Mouse (Mus musculus) splenic B cell, adult 2 months (primary cell): ENCODE measurements around the gene Zcchc9.
"Not testable (repeated sequence)": the region's sequence is repeated elsewhere in the genome, so short reads cannot be mapped to it uniquely, and the experiment has no call there.

Experiments used
- DNase-seq: peaks from one replicate; pipeline ENCODE4 v3.0.0-alpha.2; 2011; ENCODE audit warnings: low read depth, low spot score
- H3K27me3 ChIP-seq: 2 replicates; pipeline ENCODE4 v1.6.1; 2012; ENCODE audit warnings: mild to moderate bottlenecking, low read length, moderate library complexity, mixed read lengths; ENCODE audit not compliant: control insufficient read depth, poor library complexity, insufficient read depth, severe bottlenecking
- H3K36me3 ChIP-seq: 2 replicates; pipeline ENCODE4 v1.6.1; 2012; ENCODE audit warnings: mild to moderate bottlenecking, low read length, moderate library complexity, mixed read lengths; ENCODE audit not compliant: control insufficient read depth, poor library complexity, insufficient read depth, severe bottlenecking

The Zcchc9 gene

DNA sequence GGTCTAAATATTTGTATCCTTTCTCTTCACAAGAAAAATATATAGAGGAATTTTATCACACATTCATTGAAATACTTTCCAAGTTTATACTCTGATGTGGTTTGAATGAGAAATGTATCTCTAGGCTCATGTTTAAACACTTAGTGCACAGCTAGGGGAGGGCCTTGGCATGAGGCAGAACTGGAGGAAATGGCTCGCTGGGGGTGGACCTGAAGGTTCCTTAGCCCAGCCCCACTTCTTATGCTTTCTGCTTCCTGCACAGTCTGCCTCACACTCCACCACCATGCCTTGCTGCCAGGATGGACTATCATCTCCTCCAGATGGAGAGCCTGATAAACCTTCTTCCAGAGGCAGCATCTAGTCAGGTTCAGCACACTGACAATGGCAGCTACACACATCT is 15.5 kb downstream of the Zcchc9 start:
- no peak for DNase-seq
- Histone ChIP-seq H3K27me3 (no peaks in the 10 kb centered on the region), H3K36me3 (peaks cover 3% of the 10 kb centered on the region; the same call in 1 of the 2 replicates)

- Histone ChIP-seq H3K27me3 (no peaks in the 10 kb centered on the region), H3K36me3 (no peaks in the 10 kb centered on the region)
- DNase-seq: no peak
These were observed 27.6 kb downstream of the Zcchc9 start for GRCm38 (mm10) chr13:91779892-91780291.

DNA sequence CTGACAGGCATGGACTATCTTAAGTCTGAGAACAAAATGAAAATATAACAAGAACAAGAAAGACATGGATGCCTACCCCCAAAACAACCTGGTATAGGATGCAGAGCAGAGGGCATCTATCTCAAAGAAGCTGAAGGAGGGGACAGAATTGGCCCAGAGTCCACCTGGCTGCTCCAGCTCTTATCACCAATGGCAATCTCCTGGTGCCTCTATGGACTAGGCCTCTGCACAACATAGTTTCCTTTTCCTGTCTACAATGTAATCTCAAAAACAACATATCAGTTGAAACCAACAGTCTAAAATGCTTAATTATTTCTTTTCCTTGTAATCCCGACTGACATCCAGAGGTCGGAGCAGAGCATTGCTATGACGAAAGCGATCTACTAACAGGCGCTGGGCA is 29.4 kb downstream of the Zcchc9 start:
- no peak for DNase-seq
- H3K36me3 ChIP-seq: no peaks in the 10 kb centered on the region
- no peaks in the 10 kb centered on the region for H3K27me3 ChIP-seq

DNA sequence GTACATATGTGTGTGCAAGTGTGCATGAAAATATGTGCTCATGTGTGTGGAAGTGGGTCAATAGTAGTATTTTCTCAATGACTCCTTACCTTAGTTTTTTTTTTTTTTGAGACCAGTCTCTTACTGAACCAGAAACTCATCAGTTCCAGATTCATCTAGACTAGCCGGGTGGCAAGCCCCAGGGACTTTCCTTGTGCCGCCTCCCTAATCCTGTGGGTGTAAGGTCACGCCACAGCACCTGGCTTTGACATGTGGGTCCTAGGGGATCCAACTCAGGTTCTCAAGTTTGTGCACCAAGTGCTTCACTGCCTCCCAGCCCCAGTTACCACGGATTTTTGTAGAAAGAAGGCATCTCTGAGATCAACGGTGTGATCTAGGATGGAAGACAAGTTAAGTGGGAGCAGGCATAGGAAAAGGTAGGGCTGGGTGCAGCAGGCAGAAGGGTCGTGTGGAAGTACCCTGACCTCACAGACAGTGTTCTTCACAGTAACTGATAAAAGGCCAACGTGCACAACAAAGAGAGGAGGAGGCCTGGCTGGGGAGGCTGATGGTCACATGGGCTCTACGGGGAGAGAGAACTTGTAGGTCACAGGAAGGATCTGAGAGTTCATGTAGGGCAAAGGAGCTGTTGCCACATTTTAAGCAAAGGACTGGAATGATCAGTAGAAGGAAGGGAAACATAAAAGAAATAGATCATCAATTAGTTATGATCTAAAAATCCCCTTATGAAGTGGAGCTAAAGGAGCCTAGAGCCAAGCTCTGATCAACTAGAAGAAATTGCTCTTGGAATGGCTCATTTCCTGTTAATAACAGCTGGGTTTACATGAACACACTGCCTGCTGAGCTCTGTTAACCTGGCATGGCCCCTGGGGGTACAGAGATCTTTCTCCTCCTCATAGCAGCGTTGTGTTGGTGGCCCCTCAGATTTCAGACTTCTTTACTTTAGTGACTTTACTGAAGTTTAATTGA is 38.5 kb downstream of the Zcchc9 start:
- DNase-seq: no peak

DNA sequence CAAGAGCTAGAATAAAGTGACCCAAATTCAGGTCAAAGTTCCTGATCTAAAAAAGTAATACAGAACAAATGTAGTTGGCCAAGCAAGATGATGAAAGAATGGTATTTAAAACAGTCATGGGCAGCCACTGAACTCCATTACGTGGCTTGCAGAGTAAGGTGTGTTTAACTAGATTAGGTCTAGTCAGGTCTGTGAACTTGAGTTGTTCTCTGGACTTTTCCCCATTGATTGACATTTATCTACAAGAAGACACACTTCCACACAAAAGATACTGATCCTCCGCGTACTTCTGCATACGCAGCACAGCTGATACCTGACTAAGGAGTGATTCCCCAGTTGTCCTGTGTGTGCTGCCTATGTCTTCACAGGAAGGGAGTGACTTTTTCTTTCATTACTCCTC is 41.9 kb downstream of the Zcchc9 start:
- DNase-seq: no peak
- no peaks in the 10 kb centered on the region for H3K36me3 ChIP-seq

More for the DNA sequence above, 38.5 kb downstream of the Zcchc9 start:
- H3K36me3 ChIP-seq: no peaks in the 10 kb centered on the region
- no peaks in the 10 kb centered on the region for H3K27me3 ChIP-seq

GRCm38 (mm10) chr13:91763654-91764053 is 43.9 kb downstream of the Zcchc9 start:
- not testable (repeated sequence) for H3K27me3 ChIP-seq, DNase-seq, H3K36me3 ChIP-seq

More for the DNA sequence above, 41.9 kb downstream of the Zcchc9 start:
- H3K27me3 ChIP-seq: no peaks in the 10 kb centered on the region

DNA sequence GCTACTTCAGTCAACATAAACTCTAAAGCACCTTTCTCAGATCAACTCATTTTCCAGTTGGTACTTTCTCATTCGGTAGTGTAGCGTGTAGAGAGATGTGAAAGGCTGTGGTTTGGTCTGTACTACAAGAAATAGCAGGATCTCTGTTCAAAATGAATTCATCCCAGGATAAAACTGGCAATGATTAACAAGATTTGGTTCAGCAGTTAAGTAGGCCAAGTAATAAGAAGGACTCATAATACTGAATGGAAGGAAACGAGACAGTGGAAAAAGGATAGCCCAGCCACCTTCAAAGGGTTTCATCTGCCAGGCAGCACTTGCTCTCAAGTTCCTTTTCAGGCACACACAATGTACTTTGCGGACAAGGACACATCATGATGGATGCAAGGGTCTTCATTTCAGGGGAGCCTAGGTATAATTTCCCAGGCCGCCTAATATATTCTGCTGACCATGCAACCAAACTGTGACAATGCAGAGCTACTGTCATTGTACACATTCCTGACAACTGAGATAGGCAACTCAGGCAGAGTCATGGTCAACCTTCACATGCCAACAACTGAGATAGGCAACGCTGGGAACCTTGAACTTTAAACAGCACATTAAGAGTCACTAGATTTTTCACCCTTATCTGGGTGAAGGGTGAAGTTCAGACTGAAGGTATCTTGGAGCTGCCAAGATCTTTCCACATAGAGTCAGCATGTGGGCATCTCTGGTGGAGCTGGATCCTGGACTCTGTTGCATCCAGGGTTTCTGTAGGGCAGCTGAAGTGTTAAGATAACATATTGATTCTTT is 45.7 kb downstream of the Zcchc9 start:
- H3K36me3 ChIP-seq: no peaks in the 10 kb centered on the region
- H3K27me3 ChIP-seq: no peaks in the 10 kb centered on the region
- no peak for DNase-seq

DNA sequence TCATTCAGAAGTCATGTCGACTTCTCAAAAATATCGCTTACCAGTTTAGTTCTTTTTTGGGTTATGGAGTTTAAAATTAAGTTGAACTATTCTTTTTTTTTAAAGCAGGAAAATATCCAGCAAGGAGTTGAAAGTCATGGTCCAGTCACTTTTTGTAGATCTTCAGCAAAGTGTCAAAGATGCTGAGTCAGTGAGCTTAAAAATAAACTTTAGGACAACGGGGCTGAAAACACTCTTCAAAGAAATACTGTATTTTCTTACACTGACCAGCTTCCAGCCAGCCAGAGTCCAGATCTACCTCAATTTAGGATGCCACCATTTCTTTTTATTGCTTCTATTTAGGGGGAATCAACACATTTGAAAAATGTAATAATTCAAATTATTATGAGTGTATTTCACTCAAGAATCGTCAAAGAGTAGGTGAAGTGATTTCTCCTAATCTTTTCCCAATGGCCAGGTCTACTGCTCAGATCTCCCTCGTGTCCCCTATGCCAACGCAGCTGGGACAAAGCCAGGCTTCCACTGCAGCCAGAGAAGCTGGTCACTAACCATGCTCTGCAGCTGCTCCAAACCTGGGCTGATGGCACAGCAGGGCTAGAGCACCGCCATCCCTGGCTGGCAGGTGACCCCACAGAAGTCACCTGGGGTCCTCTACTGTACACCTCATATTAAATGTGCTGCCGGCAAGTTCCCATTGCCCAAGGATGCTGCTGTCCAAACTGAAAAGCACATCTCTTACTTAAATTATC is 47.0 kb downstream of the Zcchc9 start:
- no peak for DNase-seq
- Histone ChIP-seq H3K36me3 (no peaks in the 10 kb centered on the region), H3K27me3 (no peaks in the 10 kb centered on the region)

GRCm38 (mm10) chr13:91759791-91760190 is 47.7 kb downstream of the Zcchc9 start:
- no peak for DNase-seq
- H3K36me3 ChIP-seq: no peaks in the 10 kb centered on the region
- H3K27me3 ChIP-seq: no peaks in the 10 kb centered on the region

GRCm38 (mm10) chr13:91758316-91759048 is 49.0 kb downstream of the Zcchc9 start:
- no peak for DNase-seq
- Histone ChIP-seq H3K36me3 (no peaks in the 10 kb centered on the region), H3K27me3 (no peaks in the 10 kb centered on the region)

GRCm38 (mm10) chr13:91756230-91756629 is 51.3 kb downstream of the Zcchc9 start:
- H3K36me3 ChIP-seq: no peaks in the 10 kb centered on the region
- H3K27me3 ChIP-seq: no peaks in the 10 kb centered on the region
- no peak for DNase-seq

- no peaks in the 10 kb centered on the region for H3K27me3 ChIP-seq
- no peak for DNase-seq
- no peaks in the 10 kb centered on the region for H3K36me3 ChIP-seq
These were observed 52.7 kb downstream of the Zcchc9 start for GRCm38 (mm10) chr13:91754762-91755161.

- DNase-seq: no peak
- Histone ChIP-seq H3K27me3 (no peaks in the 10 kb centered on the region), H3K36me3 (no peaks in the 10 kb centered on the region)
These were observed 53.8 kb downstream of the Zcchc9 start for GRCm38 (mm10) chr13:91753724-91754123.

- no peaks in the 10 kb centered on the region for H3K27me3 ChIP-seq
- no peaks in the 10 kb centered on the region for H3K36me3 ChIP-seq
- DNase-seq: no peak
These were observed 57.5 kb downstream of the Zcchc9 start for GRCm38 (mm10) chr13:91749981-91750380.
